Mouse (Mus musculus) skeletal muscle tissue, adult 2 months (tissue): ENCODE measurements around the gene Kcnip2.
"Not testable (repeated sequence)": the region's sequence is repeated elsewhere in the genome, so short reads cannot be mapped to it uniquely, and the experiment has no call there.

Source experiments
- DNase-seq: peaks from one replicate; pipeline ENCODE4 v3.0.0-alpha.2; 2012; ENCODE audit warnings: low read depth, low spot score

The Kcnip2 gene

DNA sequence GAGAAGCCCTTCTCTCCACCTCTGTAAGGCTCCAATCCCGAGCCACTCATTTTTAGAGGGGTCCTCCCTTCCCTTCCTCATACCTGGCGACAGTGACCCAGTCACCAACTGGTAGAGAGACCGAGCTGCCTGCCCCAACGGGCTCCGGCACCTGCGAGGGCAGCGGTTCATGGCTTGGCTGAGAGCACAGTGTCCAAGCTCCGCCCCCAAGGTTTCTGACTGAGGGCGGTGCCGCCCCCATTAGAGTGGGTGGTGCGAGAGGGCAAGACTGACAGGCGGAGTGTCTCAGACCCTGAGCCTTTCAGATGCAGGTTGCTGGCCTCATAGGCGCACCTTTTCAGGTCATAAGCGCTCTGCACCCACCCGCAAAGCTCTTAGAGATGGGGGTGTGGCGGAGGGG is 3.7 kb downstream of the Kcnip2 start:
- no peak for DNase-seq

DNA sequence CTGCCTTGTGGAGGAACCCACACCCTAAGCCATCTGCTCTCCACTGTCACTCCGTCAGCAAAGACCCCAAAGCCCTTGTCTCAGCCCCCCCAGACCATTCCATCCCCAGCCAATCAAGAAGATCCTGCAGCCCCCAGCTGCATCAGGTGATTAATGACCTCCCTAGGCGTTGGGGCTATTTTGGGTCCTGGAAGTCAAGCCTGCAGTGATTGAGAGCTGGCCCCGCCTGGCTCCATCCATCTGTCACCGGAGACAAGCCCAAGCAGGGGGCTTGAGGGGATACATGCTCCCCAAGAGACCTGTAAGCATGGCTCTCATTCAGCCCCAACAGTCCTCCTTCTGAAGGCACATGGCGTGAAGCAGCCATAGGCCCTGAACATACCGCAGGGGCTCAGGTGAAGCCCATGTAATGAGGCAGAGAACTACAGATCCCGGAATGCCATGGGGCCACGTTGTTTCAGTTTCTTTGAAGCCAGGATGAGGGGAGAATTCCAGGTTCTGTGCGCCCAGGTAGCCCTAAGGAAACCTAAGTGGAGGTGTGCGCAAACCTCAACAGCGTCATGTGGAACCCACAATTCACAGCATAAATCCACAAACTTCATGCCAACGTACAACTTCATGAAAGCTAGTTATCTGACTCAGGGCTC is 4.7 kb downstream of the Kcnip2 start:
- no peak for DNase-seq

DNA sequence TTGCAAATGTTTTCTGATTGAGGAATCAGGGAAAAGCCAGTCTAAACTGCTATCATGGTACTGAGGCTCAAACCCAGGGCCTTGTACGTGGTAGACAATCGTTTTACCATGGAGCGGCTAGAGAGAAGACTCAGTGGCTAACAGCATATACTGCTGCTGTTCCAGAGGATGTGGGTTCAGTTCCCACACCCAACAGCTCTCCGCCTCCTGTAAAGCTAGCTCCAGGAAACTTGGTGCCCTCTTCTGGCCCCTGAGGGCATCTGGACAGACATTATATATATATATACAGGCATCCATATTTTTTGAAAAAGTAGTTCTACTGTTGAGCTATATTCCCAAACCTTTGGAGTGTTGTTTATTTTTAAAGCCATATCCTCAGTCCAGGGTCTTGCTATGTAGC is 8.1 kb downstream of the Kcnip2 start:
- DNase-seq = no peak

DNA sequence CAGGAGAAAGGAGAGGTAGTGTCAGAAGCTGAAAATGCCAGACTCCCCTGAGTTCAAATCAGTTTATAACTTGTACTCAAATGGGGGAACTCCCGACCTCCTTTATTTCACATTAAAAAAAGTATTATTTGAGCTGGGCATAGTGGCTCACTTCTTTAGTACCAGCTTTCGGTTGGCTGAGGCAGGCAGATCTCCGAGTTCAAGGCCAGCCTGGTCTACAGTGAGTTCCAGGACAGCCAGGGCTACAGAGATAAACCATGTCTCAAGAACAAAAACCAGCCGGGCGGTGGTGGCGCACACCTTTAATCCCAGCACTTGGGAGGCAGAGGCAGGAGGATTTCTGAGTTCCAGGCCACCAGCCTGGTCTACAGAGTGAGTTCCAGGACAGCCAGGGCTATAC is 10.0 kb downstream of the Kcnip2 start:
- DNase-seq = not testable (repeated sequence)

DNA sequence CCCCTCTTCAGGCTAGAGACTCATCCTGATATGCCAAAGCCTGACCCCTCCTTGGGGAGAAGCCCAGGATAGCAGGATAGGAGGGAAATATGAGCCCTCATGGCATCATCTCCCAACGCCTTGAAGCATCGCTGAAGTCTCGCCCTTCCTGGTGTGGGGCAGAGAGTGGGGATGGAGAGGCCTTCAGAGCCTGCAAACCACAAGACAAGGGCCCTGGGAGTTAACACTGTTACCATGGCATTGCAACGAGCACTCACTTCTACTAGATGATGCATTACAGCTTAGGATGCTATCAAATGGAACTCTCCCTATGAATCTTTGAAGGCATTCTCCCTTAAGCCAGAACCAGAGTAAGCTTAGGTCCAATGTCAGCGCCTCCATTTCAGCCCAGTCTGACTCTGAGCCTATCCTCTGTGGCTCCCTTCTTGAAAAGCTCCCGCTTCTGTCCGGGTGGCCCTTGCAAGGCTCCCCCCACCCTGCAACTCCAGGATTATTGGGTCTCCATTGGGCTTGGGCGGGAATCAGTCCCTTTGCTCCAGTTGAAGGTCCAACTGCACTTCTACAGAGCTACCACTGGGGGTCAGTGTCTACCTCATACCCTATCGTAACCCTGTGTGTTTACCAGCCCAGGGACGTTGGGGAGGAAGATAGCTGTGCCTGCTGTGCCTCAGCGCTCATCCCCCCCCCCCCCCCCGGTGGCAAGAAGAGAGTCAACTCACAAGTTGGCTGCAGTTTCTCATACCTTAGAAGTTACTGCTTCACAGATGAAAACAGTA is 11.1 kb downstream of the Kcnip2 start:
- DNase-seq = peak; percentile 44

DNA sequence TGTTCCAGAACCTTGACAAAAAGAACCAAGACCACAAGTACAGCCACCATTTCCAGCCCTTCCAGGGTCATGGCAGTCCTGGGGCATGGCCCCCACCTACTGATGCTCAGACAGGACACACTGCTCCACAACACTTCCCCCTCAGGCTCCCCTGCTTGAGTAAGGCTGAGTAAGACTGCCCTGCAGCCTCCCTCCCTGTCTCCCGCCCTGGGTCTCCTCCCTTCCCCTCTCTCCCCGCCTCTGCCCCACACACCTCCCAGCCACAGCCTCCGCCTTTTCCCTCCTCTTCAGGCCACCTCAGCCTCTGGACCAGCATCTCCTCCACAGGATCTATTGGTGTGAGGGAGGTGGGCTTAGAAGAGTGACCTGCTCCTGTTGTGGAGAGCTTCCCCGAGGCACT is 12.5 kb downstream of the Kcnip2 start:
- DNase-seq = no peak

DNA sequence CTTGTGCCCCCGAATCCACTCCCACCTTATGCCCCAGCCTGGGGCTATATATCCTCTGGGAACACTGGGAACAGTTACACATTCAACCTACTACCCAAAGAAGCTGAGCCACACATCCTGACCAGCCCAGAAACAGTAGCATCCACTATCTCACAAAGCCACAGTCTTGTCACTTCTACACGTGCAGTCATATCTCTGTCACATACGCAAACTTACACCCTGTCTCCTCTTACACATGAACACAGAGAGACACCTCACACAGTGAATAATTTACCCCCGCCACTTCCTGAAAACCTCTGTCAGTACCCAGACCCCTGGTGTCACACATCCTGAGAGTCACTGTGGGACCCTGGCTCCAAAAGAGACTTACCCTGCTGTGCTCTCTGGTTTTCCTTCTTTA is 13.2 kb downstream of the Kcnip2 start:
- DNase-seq = no peak

DNA sequence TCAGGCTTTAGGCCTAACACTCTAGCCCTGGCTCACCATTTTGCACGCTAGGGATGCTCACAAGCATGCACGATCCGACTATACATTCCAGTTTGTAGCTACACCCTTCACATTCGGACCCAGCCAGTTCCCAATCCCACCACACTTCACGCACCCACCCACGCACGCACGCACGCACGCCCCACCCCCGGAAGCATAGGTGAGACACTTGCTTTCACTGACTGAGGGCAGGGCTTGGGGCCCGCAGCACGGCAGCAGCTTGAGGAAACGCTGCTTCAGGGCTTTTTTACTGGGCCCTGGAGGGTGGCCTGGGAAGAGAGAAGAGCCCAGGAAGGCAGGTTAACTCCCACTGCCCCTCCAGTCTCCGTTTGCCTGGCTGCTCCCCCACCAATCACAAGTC is 19.0 kb downstream of the Kcnip2 start:
- DNase-seq = no peak

DNA sequence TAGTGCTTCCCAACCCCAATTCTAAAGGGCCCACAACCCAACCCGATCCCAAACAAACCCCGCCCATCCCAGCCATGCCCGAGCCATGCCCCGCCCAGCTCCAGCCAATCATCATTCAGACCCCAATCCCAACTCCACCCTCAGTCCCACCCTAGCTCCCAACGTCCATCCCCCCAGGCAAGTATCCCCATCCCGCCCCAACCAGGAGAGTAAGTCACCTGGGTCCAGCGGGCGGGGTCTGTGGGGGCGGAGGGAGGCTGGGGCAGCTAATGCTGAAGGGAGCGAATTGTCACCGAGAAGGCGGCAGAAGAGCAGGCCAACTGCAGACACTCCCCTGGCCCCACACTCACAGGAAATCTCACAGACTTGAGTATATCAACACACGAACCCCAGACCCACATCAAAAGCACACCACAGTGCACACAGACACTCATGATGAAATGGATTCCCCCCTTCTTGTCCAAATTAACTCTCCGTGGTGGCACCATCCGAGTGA is 19.8 kb downstream of the Kcnip2 start:
- no peak for DNase-seq

DNA sequence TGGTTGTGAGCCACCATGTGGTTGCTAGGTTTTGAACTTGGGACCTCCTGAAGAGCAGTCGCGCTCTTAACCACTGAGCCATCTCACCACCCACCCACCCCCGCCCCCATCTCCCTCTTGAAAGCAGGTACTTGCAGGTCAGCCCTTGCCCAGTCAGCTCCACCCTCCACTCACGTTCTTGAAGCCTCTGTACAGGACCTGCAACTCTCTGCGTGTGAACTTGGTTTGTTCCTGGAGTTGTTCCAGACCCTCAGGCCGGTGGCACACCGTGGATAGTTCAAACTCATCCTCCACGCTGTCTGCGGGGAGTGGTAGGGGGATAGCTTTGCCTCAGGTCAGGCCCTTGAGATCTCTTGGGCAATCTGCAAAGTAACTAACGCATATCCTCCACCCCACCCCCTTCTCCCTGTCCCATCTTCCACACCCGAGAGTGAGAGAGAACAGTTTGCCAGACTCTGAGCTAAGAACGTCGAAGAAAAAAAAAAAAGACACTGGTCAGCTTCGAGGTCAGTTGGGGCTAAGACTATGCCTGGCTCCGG is 20.4 kb downstream of the Kcnip2 start:
- no peak for DNase-seq

DNA sequence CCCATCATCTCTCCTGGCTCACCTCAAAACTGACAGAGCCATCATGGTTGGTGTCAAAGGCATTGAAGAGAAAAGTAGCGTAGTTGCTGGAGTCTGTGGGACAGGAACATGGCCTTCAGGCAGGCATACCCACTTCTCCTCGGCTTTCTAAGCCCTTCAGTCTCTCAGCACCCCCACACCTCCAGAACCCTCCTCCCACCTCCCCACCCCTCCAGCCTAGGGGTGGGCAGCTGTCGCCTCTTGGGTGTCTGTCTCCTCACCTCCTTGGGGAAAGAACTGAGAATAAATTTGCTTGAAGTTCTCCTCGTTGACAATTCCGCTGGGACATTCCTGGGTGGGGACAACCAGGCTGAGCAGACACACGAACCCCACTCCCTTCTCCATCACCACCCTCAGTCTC is 21.1 kb downstream of the Kcnip2 start:
- no peak for DNase-seq

DNA sequence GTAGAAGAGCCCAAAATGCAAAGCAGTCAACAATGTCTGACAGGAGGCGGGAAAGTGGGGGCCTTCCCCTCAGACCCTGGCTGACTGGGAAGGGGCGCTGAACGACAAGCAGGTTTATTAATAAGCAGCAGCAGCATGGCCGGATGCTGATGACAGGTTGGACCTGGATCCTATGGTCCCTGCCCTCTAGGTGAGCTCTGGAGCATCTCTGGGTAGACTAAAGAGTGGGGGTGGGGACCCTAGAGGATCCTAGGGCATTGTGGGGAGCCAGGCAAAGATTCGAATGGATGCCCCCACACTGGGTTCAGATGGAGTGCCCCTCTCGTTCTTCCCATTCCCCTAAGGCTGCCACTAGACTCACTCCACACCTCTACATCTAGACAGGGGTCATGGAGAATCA is 23.5 kb downstream of the Kcnip2 start:
- DNase-seq = no peak

DNA sequence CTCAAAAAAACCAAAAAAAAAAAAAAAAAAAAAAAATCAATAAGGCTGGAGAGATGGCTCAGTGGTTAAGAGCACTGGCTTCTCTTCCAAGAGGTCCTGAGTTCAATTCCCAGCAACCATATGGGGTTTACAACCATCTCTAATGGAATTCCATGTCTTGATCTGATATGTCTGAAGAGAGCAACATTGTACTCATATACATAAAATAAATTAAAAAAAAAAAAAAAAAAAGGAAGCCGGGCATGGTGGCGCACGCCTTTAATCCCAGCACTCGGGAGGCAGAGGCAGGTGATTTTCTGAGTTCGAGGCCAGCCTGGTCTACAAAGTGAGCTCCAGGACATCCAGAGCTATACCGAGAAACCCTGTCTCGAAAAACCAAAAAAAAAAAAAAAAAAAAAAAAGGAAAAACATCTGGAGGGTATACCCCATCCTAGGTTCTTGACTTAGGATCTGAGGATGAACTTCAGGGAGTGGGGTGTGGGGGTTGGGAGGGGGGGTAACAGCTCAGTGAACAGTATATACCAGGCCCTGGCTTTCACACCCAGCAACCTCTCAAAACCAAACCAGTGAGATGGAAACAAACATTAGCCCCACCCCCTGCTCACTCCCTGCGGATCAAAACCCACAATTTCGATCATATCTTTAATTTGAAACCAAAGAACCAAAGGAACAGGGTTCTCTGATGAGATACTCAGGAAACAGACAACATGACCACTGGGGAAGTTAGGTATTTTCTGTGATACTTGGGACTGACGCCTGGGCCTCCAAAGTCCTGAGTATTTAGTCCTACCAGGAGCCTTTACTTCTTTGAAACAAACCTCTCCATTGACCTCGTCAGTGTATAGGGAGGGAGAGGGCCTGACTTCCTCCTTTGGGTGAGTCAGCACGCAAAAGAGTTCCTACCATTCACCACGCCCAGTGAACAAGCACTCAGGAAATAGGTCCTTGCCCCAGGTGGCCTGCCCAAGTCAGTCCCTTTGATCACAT is 25.7 kb downstream of the Kcnip2 start:
- no peak for DNase-seq

DNA sequence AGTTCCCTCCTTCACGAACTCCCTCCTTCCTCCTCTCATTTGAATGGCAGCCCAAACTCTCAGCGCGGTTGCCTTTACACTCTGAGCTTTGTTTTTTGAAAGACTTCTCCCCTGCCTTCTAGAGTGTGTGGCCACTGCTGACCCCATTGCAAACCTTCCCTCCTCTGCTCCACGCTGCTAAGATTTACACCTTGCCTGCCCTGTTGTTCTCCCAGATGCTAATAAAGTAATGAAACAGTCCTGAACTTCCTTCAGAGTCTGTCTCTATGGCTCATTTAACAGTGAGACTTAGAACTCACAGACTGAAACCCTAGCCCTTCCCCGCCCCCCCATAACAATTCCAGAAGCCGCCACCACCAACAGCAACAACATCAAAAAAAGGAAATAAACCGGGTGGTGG is 26.5 kb downstream of the Kcnip2 start:
- no peak for DNase-seq

DNA sequence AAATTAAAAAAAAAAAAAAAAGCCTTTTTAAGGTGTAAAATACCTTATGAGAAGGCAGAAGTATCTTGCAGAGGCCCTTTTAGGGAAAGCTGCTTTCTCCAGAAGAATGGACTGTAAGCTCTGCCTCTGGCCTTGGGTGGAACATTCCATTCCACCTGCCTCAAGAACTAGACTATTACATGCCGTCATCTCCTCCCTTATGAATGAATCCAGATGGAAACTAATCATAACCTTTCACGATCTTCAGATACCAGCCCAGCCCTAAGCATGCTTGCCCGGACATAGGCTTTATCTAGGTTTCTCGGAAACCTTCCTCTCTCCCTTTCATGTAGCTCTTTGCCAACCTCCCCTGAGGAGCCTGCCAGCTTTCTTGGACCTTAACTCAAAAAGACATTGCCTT is 27.5 kb downstream of the Kcnip2 start:
- no peak for DNase-seq

DNA sequence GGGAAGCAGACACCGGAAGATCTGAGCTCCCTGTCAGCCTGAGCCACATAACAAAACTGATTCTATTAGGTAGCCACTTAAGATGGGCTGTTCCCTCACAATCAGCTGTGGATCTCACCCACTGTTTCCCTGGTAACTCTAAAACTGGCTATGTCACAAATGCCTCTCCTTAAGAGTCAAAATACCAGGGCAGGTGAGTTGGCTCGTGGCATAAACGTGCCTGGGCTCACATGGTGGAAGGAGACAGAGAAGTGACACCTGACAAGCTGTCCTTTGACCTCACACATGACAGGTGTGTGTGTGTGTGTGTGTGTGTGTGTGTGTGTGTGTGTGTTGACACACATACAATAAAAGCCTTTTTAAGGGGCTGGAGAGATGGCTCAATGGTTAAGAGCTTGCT is 28.4 kb downstream of the Kcnip2 start:
- no peak for DNase-seq

DNA sequence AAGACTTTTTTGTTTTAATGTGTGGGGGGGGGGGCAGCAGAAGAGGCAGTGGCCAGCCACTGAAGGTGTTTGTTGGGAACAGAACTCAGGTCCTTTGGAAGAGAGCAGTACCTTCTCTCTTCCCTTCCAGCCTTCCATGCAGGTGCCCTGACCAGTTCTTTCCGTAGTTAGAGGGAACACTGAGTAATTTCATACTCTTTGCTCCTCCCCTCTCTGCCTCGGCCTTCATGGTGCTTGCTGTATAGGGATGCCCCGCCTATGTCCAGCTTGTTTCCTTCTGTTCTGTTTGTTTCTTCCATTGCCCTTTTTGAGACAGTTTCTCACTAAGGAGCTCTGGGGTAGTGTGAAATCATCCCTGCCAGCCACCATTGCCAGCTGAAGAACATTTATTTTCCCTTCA is 30.4 kb downstream of the Kcnip2 start:
- DNase-seq = no peak

DNA sequence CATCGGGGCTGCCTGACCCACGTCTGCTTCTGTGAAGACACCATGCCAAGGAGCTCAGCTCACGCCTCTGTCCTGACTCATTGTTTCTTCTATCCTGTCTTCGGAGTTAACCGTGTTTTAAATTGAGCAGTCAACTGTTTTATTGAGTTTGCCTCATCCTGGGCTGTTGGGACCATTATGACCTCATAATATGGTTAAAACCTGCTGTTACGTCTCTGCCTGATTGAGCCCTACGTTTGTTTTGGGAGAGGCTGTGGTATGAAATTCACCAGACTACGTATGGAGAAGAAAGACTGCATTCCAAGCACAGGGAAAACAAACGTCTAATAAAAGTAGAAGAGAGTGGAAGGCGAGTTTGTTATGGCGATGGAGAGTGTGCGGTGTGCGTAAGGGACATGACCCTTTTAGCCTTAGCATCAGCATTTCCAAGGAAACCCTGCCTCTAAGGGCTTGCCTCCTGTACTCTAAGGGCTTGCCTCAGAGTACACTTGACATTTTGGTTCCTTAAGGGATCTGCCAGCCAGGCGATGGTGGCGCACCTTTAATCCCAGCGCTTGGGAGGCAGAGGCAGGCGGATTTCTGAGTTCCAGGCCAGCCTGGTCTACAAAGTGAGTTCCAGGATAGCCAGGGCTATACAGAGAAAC is 31.8 kb downstream of the Kcnip2 start:
- no peak for DNase-seq

DNA sequence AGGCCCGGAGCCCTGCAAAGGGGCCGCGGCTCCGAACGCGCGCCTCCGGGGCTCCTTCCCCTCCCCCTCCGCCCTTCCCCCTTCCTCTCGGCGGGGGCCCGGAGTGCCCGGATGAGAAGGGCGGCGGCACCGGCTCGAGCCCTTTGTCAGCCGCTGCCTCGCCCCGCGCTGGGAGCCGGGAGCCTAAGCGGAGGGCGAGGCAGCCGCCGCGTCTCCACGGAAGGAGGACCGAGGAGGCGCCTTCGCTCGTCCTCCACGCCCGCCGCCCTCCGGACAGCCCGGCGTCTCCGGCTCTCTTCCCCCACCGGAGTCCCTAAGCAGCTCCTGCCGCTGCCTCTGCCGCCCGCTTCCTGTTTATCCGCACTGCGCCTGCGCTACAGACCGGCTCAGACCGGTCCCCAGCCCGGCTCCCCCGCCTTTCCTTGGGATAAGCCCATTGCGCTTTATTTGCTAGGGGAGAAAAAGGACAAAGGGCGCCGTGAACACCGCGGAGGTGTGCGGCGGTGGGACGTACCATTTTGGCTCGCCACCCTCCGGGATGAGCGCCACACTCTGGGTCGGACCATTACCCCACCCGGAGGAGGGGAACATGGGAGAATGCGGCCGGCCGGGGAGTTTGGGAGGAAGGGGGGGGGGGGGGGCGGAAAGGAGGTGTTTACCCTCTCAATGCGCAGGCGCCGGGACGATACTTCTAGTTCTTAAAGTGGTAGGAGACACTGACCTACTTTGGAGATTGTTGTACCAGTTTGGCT is 32.5 kb downstream of the Kcnip2 start, which contains the start of gene Mgea5:
Mgea5 (minus strand) TSS at position 657 of the 752 bp plus-strand sequence.
- DNase-seq = peak; percentile 99

DNA sequence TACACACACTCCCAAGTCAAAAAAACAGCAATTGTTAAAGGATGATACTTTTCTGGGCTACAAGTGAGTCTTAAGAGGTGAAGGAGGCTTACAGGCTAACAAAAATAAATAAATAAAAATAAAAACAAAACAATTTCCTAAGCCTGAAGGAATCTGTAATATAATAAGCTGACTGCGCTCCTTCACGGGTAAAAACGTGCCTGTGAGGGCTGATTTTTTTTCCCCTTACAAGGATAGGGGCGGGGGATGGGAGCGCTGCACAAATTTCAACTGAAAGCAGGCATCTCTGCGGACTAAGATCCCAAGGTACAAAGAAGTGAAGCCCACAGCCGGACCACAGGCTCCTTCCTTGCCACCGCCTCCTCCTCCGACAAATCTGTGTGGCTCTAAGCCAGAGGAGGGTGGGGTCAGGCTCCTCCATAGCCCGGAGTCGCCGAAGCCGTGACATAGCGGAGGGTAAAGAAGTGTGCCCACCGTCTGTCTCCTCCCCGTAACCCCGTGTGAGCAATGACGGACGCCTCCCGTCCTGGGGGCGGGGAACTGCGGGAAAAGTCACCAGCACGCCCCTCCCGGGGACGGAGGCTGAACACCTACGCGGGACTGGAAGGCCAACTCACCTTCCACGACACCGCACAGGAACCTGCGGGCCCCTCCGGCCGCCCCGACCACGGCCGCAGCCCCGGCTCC is 33.4 kb downstream of the Kcnip2 start:
- DNase-seq = peak; percentile 44
